Mouse (Mus musculus) liver, postnatal 0 days (tissue): ENCODE measurements around the gene Xylt2. TPM values are rescaled to one million over a fixed set of nuclear protein-coding genes. Genes with fewer than 3 reads are reported as not detected.

ENCODE experiments used
- ATAC-seq: fragments of 200-750 bp; cut with Nextera tagmentation; 2 replicates; pipeline ENCODE4 v1.8.0; 2017; ENCODE audit warnings: mild to moderate bottlenecking, moderate library complexity
- DNase-seq: peaks from one replicate; pipeline ENCODE4 v3.0.0-alpha.2; 2016
- H3K27ac ChIP-seq: fragments of 300-500 bp; sonication (generic); 2 replicates; pipeline ENCODE4 v1.5.1; 2014; ENCODE audit warnings: antibody characterized with exemption, moderate library complexity, mild to moderate bottlenecking, low read depth
- H3K27me3 ChIP-seq: fragments of 300-500 bp; sonication (generic); 2 replicates; pipeline ENCODE4 v1.6.1; 2014; ENCODE audit warnings: low read length, control low read depth, mixed read lengths; ENCODE audit not compliant: insufficient read depth
- H3K36me3 ChIP-seq: fragments of 300-500 bp; sonication (generic); replicated peaks from 2 replicates; pipeline ENCODE4 v1.6.1; 2014; ENCODE audit warnings: mild to moderate bottlenecking, control low read depth, low read length, moderate library complexity, mixed read lengths; ENCODE audit not compliant: insufficient read depth
- H3K4me1 ChIP-seq: fragments of 300-500 bp; sonication (generic); 2 replicates; pipeline ENCODE4 v1.6.1; 2014; ENCODE audit warnings: antibody characterized with exemption, mild to moderate bottlenecking, control low read depth; ENCODE audit not compliant: insufficient read depth
- H3K4me2 ChIP-seq: fragments of 300-500 bp; sonication (generic); 2 replicates; pipeline ENCODE4 v1.6.1; 2014; ENCODE audit warnings: low read depth, mild to moderate bottlenecking, low read length, moderate library complexity, mixed read lengths
- H3K4me3 ChIP-seq: fragments of 300-500 bp; sonication (generic); 2 replicates; pipeline ENCODE4 v1.5.1; 2014; ENCODE audit warnings: low read depth, low read length
- H3K9ac ChIP-seq: fragments of 300-500 bp; sonication (generic); replicated peaks from 2 replicates; pipeline ENCODE4 v1.6.1; 2014; ENCODE audit warnings: mild to moderate bottlenecking, moderate library complexity
- H3K9me3 ChIP-seq: fragments of 300-500 bp; sonication (generic); 2 replicates; pipeline ENCODE4 v1.6.1; 2016; ENCODE audit warnings: mild to moderate bottlenecking, control low read depth, low read length, mixed read lengths
- CTCF ChIP-seq: sonication (generic); IDR thresholded peaks from 2 replicates; pipeline ENCODE4 v1.5.1; 2016; ENCODE audit warnings: antibody characterized with exemption, low read depth
- EP300 ChIP-seq: IDR thresholded peaks from 2 replicates; pipeline ENCODE4 v1.6.1; 2016; ENCODE audit warnings: antibody characterized with exemption, low read depth, mild to moderate bottlenecking
- WGBS: fragments of 180-500 bp; shearing (Covaris S2); extraction: QIAGEN DNeasy Blood & Tissue Kit; methylation state at CpG from one replicate; pipeline ENCODE4 v1.1.7; 2014; ENCODE audit not compliant: insufficient replicate concordance; 5-methylcytosine and 5-hydroxymethylcytosine counted together
- polyA plus RNA-seq: library from polyadenylated mRNA; unstranded; fragments of >200 nt; fragmentation: Nextera tagmentation; extraction: Ambion mirVana; gene quantifications from 2 replicates; pipeline ENCODE4 v1.2.1, GENCODE M21; 2015

The Xylt2 gene
- polyA plus RNA-seq, 1 experiment from 2014 or later = 2.7 TPM

GRCm38 (mm10) chr11:94644461-94645219 is 32.7 kb downstream of the Xylt2 start:
- DNase-seq (no peak), ATAC-seq (no peak)
- no peaks in the 10 kb centered on the region for H3K9me3 ChIP-seq
- no peak for TF ChIP-seq CTCF
- no peak for TF ChIP-seq EP300
- no peak overlapping the region for H3K4me3 ChIP-seq
- H3K4me2 ChIP-seq = no peak overlapping the region
- 87% methylated on average over 8 of the region's 8 CpGs for WGBS
- no peak overlapping the region for H3K27ac ChIP-seq
- no peaks in the 10 kb centered on the region for H3K27me3 ChIP-seq
- H3K4me1 ChIP-seq = no peaks in the 10 kb centered on the region
- H3K36me3 ChIP-seq = peaks cover 59% of the 10 kb centered on the region
- H3K9ac ChIP-seq = no peak overlapping the region

DNA sequence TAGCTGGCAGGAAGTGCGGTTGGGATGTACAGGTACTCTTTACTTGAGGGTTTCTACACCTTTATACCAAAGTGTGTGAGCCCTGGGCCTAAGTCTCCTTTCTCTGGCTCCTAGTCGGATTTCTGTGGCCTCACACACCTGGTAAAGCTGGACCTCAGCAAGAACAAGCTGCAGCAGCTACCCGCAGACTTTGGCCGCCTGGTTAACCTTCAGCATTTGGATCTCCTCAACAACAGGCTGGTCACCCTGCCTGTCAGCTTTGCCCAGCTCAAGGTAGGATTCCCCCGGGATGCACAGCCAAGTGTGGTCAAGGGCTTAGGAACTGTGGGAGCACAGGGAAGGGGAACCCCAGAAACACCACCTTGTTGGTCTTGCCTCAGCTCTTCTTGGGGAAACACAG is 42.9 kb downstream of the Xylt2 start:
- 82% methylated on average over 5 of the region's 5 CpGs for WGBS
- no peak for ATAC-seq
- Histone ChIP-seq H3K27me3 (no peaks in the 10 kb centered on the region), H3K4me3 (no peak overlapping the region), H3K9me3 (no peaks in the 10 kb centered on the region), H3K4me2 (no peak overlapping the region), H3K27ac (no peak overlapping the region), H3K9ac (no peak overlapping the region), H3K4me1 (peaks cover 14% of the 10 kb centered on the region), H3K36me3 (peaks cover 70% of the 10 kb centered on the region)
- DNase-seq = no peak
- no peak for TF ChIP-seq CTCF
- no peak for TF ChIP-seq EP300

- Histone ChIP-seq H3K4me3 (no peak overlapping the region), H3K36me3 (peaks cover 56% of the 10 kb centered on the region), H3K4me1 (peaks cover 14% of the 10 kb centered on the region), H3K4me2 (no peak overlapping the region), H3K27ac (no peak overlapping the region), H3K9ac (no peak overlapping the region), H3K9me3 (no peaks in the 10 kb centered on the region), H3K27me3 (no peaks in the 10 kb centered on the region)
- no peak for TF ChIP-seq CTCF
- TF ChIP-seq EP300 = no peak
- WGBS = 68% methylated on average over 8 of the region's 8 CpGs
- DNase-seq (no peak), ATAC-seq (no peak)
Measured at GRCm38 (mm10) chr11:94632988-94633387, 44.3 kb downstream of the Xylt2 start.

DNA sequence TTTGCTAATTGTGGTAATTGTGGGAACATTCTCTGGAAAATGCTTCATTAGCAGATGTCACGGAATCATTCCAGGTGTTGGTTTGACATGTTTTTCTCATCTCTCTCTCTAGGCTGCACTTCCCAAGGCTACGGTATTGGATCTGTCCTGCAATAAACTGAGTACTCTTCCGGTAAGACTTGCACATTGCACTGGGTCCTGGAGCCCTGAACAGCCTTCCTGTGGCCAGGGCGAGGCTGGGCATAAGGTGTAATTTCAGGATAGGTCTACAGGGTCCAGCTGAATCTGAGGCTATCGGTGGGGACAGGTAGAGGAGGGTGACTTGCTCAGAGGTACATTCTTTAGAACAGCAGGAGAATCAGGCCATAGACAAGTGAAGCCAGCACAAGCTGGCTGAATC is 45.3 kb downstream of the Xylt2 start:
- Histone ChIP-seq H3K9ac (no peak overlapping the region), H3K4me1 (peaks cover 13% of the 10 kb centered on the region), H3K4me3 (no peak overlapping the region), H3K36me3 (peaks cover 51% of the 10 kb centered on the region), H3K27me3 (no peaks in the 10 kb centered on the region), H3K9me3 (no peaks in the 10 kb centered on the region), H3K4me2 (no peak overlapping the region), H3K27ac (no peak overlapping the region)
- no peak for ATAC-seq
- WGBS = 90% methylated on average over 5 of the region's 5 CpGs
- no peak for DNase-seq
- no peak for TF ChIP-seq EP300
- TF ChIP-seq CTCF = no peak

DNA sequence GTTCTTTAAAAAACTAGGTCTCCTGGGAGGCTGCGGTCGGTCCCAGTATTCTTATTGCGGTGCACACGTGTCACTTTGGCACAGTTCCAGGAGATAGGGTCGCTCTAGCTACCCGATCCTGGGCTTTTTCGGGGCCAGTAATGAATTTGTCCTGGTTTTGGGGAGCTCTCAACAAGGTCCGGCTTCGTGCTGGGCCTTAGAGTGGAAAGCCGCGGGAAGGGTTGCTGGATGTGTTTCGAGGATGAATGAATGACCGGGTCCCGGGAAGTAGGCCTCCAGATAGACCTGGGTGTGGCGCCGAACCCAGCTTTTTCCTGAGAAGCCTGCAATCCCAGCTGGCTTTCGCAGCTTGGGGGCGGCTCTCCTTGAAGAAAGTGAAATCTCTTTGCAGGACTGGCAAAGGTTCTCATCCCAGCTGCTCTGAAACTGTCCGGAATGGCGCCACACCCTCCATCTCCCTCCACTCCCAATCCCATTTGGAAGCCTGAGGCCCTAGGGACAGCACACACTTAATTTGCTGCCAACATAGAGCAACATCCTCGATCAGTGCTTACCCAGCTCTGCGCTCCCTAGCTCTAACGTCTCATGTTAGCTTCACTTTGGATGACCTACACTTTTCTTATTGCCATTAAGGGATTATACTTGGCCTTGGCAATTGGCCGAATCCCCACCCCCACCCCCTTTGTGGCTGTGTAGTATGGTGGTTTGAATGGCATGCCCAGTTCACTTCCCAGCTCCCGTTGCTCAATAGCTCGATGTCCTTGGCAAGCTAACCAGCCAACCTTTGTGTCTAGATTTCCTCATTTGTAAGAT is 46.9 kb downstream of the Xylt2 start:
- WGBS = 6% methylated on average over 26 of the region's 26 CpGs
- peak; percentile 69 for DNase-seq
- Histone ChIP-seq H3K4me3 (peak overlapping the region; percentile 85), H3K4me1 (peaks cover 10% of the 10 kb centered on the region), H3K9me3 (no peaks in the 10 kb centered on the region), H3K4me2 (peak overlapping the region; percentile 88), H3K27me3 (no peaks in the 10 kb centered on the region), H3K27ac (peak overlapping the region; percentile 80), H3K36me3 (peaks cover 35% of the 10 kb centered on the region), H3K9ac (peak overlapping the region; percentile 86)
- peak; percentile 70 for ATAC-seq
- TF ChIP-seq EP300 = no peak
- TF ChIP-seq CTCF = no peak

DNA sequence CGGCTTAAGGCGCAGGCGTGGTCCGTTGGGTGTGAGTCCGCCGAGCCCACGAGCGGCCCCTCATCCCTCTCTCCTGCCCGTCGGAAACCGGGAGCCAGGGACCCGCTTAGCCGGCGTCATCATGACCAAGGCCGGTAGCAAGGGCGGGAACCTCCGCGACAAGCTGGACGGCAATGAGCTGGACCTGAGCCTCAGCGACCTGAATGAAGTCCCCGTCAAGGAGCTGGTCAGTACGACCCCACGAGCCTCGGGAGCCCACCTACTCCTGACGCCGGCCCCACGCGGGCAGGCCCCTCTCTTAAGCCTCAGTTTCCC is 47.5 kb downstream of the Xylt2 start:
- DNase-seq = no peak
- peak; percentile 44 for ATAC-seq
- H3K27me3 ChIP-seq = no peaks in the 10 kb centered on the region
- H3K9me3 ChIP-seq = no peaks in the 10 kb centered on the region
- H3K4me2 ChIP-seq = peak overlapping the region; percentile 88
- H3K27ac ChIP-seq = peak overlapping the region; percentile 80
- TF ChIP-seq CTCF (no peak), EP300 (no peak)
- peak overlapping the region; percentile 85 for H3K4me3 ChIP-seq
- H3K36me3 ChIP-seq = peaks cover 30% of the 10 kb centered on the region
- H3K4me1 ChIP-seq = peaks cover 10% of the 10 kb centered on the region
- WGBS = under 1% methylated on average over 28 of the region's 28 CpGs
- H3K9ac ChIP-seq = peak overlapping the region; percentile 86
